Mouse (Mus musculus) kidney, postnatal 36 days (tissue): ENCODE data around the gene Taar6.
A peak's percentile ranks its signal among the peaks of the same experiment; 100 is the strongest.

ENCODE experiments used
- DNase-seq, 2 experiments: peaks; one replicate each; pipeline ENCODE4 v3.0.0; 2021 to 2022; ENCODE audit warnings: mixed read lengths in 2 of 2

Gene Taar6

DNA sequence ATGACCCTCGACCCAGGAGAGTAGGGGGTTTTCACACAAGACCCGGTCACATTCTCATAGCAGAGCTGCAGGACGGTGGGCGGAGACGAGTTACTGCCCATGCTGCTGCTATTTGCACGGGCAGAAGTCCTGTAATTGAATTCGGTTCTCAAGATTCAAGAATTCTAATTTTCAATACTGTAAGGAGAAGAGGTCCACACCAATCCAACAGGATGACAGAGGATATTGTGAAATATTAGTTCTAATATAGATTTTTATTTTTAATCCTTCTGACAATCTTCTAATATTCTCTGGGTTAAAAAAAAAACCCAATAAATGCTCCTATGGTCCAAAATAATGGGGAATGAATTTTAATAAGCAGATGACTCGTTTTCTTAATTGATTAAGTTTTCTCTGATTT is at the start of gene Taar6:
Taar6 (minus strand) TSS at position 101 of the 400 bp plus-strand sequence.
- no peak for DNase-seq

GRCm38 (mm10) chr10:24031347-24031746 is 45.9 kb upstream of the Taar6 start:
- no peak for DNase-seq

GRCm38 (mm10) chr10:24026922-24027321 is 41.5 kb upstream of the Taar6 start, which contains the start of gene Taar7d:
TSS of gene Taar7d (plus strand) at chr10:24027222.
- no peak for DNase-seq

- no peak for DNase-seq
Observed at GRCm38 (mm10) chr10:24008143-24008542, 22.7 kb upstream of the Taar6 start.

GRCm38 (mm10) chr10:24007034-24007433 is 21.6 kb upstream of the Taar6 start:
- no peak for DNase-seq

DNA sequence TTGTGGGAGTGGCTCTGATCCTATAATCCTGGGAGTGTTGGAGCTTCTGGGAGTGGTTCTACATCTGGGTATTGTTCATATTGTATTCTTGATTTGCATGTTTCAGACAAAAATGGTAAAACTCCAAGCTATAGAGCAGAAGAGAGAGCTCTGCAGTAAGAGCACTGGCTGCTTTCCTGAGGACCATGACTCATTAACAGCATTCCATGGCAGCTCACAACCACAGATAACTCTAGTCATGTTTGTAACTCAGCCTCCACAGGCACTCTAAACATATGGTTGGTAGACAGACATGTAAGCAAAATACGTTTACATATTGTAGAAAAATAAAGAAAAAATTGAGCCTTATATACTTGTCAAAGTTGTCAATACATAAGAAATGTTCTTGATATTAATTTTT is 21.0 kb upstream of the Taar6 start:
- DNase-seq, result no peak

DNA sequence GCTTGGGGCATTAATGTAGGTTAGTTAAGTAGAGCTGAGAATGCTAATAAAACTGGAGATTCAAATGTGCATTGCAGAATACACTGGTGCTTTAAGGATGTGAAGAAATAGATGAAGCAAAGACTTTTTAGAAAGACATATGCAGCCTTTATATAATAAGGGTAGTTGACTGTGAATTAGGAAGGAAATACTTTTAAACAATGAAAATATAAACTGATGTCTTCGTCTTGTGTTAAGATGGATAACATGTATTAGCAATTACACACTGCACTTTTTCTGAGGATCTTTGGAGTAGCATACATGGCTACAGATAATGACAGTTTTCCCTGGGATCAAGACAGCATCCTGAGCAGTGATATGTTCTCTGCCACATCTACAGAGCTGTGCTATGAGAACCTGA is 14.2 kb upstream of the Taar6 start, which contains the start of gene Taar7b:
Taar7b (plus strand) TSS at position 301 of the 400 bp plus-strand sequence.
- DNase-seq, result no peak

- DNase-seq, result no peak
Observed at GRCm38 (mm10) chr10:23993381-23993780, 7.9 kb upstream of the Taar6 start, which contains the start of gene Taar7a. TSS of gene Taar7a (minus strand) at chr10:23993481.

GRCm38 (mm10) chr10:23986419-23986818 is 973 bp upstream of the Taar6 start:
- no peak for DNase-seq

DNA sequence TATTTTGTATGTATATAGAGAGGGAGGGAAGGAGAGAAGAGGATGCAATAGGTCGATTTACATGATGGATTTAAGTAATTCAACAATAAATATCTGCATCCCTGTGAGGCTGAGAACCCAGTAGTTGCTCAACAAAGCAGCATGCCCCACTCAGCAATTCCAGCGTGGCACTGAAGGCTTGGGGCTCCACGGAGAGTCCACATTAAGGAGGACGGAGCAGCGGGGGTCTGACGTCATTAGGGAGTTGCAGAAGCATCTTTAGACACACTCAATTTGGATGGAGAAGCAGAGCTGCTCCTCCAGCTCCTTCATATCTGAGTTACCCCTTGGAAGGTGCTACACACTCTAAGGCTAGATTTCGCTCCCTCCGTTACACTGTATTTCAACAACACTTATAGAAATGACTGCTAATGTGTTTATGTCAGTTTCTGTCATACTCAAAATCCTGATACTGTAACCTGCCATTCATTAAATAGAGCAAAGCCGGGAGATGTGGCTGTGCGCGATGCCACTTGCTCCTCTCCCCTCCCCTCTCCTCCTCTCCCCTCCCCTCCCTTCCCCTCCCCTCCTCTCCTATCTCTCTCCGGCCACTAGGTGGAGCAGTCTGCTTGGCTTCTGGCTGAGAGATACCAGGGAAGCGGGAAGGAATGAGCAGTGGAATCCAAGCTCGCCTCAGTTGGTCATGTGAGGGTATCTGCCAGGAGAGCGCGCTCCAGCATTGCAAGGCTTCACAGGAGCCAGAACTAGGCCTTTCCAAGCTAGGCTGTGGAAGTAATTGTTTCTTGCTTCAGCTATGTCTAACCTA is 6.3 kb downstream of the Taar6 start:
- DNase-seq, result peak; percentile 81 to 87

GRCm38 (mm10) chr10:23977958-23978357 is 7.5 kb downstream of the Taar6 start:
- DNase-seq, result no peak

DNA sequence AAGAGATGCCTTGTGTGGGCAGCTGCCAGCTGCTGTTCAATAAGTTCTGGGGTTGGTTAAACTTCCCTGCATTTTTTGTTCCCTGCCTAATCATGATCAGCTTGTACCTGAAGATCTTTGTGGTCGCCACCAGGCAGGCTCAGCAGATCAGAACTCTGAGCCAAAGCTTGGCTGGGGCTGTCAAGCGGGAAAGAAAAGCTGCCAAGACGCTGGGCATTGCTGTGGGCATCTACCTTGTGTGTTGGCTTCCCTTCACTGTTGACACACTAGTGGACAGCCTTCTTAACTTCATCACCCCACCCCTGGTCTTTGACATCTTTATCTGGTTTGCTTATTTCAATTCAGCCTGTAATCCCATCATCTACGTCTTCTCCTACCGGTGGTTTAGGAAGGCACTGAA is 14.2 kb downstream of the Taar6 start:
- no peak for DNase-seq

DNA sequence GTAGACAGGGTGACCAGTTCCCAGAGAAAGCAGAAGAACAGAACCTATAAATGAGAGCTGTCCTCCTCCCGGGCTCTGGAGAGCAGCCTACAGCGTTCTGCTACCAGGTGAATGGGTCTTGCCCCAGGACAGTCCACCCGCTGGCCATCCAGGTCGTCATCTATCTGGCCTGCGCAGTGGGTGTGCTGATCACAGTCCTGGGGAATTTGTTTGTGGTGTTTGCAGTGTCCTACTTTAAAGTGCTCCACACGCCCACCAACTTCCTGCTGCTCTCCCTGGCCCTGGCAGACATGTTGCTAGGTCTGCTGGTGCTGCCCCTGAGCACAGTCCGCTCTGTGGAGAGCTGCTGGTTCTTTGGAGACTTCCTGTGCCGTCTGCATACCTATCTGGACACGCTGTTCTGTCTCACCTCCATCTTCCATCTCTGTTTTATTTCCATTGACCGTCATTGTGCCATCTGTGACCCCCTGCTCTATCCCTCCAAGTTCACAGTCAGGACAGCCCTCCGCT is 14.7 kb downstream of the Taar6 start, which contains the start of gene Taar5:
Taar5 (plus strand) TSS at position 51 of the 510 bp plus-strand sequence.
- DNase-seq, result no peak

GRCm38 (mm10) chr10:23964921-23965610 is 20.4 kb downstream of the Taar6 start:
- no peak for DNase-seq

- peak in 1 of 2 experiments; percentile 7 for DNase-seq
Observed at GRCm38 (mm10) chr10:23963444-23963843, 22.0 kb downstream of the Taar6 start.

- no peak for DNase-seq
Observed at GRCm38 (mm10) chr10:23960444-23960915, 25.0 kb downstream of the Taar6 start, which contains the start of gene Taar4. TSS of gene Taar4 (plus strand) at chr10:23960494.

DNA sequence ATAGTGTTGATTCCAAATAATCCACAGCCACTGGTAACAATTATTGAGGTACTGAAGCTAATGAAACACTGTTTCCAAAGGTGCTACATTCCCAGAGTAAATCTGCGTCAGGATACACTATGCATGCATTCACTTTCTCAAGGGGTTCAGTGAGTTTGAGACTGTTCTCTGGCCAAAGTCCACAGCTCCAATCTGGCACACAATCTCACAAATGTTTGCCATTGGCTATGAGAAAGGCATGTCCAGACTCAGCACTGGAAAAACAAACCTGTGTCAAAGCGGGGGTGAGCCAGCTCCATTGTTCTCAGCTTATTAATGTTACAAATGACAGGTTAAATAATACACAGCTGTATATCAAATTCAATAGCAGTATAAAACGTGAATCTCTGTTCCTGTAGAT is 26.4 kb downstream of the Taar6 start:
- DNase-seq, result peak; percentile 63 to 72

- no peak for DNase-seq
Observed at GRCm38 (mm10) chr10:23951714-23952113, 33.7 kb downstream of the Taar6 start.

DNA sequence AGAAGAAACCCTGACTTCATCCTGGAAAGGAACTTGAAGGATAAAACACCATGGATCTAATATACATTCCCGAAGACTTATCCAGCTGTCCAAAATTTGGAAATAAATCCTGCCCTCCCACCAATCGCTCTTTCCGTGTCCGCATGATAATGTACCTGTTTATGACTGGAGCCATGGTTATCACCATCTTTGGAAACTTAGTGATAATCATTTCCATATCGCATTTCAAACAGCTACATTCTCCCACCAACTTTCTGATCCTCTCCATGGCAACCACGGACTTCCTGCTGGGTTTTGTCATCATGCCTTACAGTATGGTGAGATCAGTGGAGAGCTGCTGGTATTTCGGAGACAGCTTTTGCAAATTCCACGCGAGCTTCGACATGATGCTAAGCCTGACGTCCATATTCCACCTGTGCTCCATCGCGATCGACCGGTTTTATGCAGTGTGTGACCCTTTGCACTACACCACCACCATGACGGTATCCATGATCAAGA is 35.9 kb downstream of the Taar6 start, which contains the start of gene Taar3:
Taar3 (plus strand) TSS at position 51 of the 498 bp plus-strand sequence.
- no peak for DNase-seq

- peak in 1 of 2 experiments; percentile 6 for DNase-seq
Observed at GRCm38 (mm10) chr10:23948026-23948425, 37.4 kb downstream of the Taar6 start.

- peak in 1 of 2 experiments; percentile 42 for DNase-seq
Observed at GRCm38 (mm10) chr10:23942465-23942864, 43.0 kb downstream of the Taar6 start.

- DNase-seq, result no peak
Observed at GRCm38 (mm10) chr10:23938312-23938711, 47.1 kb downstream of the Taar6 start, which contains the start of gene Taar2. TSS of gene Taar2 (plus strand) at chr10:23938572.

DNA sequence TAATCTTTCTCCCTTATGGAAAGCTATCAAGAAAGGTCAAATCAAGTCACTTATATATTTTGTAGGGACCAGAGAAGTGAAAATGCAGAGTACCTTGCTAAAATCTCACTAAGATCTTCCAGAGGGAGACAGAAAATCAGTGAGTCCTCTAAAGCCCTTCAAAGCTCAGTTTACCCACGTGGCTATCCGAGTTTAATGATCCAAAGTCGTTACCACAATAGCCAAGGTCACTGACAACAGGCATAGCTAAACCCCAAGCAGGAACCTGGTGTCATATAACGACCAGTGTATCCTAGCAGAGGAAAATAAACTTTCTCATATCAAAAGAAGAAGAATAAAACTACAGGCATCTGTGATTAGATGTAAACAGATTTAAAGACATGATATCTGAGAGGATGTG is 47.8 kb downstream of the Taar6 start:
- no peak for DNase-seq
